Comparison of ENCODE assay signal across 25 mouse cellular contexts in genomic region chrX:73650869-73651268, GRCm38 (mm10). TPM values are rescaled to one million over a fixed set of nuclear protein-coding genes. Genes with fewer than 3 reads are reported as not detected.
"Had no signal": no experiment of that assay in that cellular context is flagged by ENCODE, and none has a peak within 500 bp of the region (broad histone marks: within the 10 kb centered on the region; RNA-seq: fewer than 3 reads in every experiment).

No protein-coding gene starts in this region.

- H3K4me1 ChIP-seq: heart, embryonic 10.5 days; heart, embryonic 12.5 days; hindbrain, embryonic 10.5 days; hindbrain, embryonic 12.5 days; intestine, embryonic 15.5 days; limb, embryonic 13.5 days; limb, embryonic 15.5 days; liver, embryonic 12.5 days had no signal

- H3K9ac ChIP-seq: heart, embryonic 12.5 days; hindbrain, embryonic 12.5 days; hindbrain, embryonic 14.5 days; intestine, embryonic 15.5 days; limb, embryonic 13.5 days; limb, embryonic 15.5 days; liver, embryonic 12.5 days; liver, embryonic 14.5 days had no signal

- H3K36me3 ChIP-seq: heart, embryonic 10.5 days; heart, embryonic 12.5 days; hindbrain, embryonic 10.5 days; hindbrain, embryonic 12.5 days; intestine, embryonic 15.5 days; limb, embryonic 13.5 days; limb, embryonic 15.5 days; liver, embryonic 12.5 days had no signal

- H3K9me3 ChIP-seq: heart, embryonic 10.5 days; heart, embryonic 12.5 days; hindbrain, embryonic 10.5 days; hindbrain, embryonic 12.5 days; intestine, embryonic 15.5 days; limb, embryonic 13.5 days; limb, embryonic 15.5 days; liver, embryonic 12.5 days had no signal

- ATAC-seq: hindbrain, embryonic 16.5 days; inflammation-experienced regulatory T-cells, adult 6 months; intestine, embryonic 15.5 days; liver, embryonic 12.5 days had no signal

- H3K4me2 ChIP-seq: heart, embryonic 12.5 days; hindbrain, embryonic 12.5 days; hindbrain, embryonic 14.5 days; intestine, embryonic 15.5 days; limb, embryonic 13.5 days; limb, embryonic 15.5 days; liver, embryonic 12.5 days had no signal

- H3K27me3 ChIP-seq: hindbrain, embryonic 12.5 days had no signal

- H3K4me3 ChIP-seq: heart, embryonic 10.5 days; heart, embryonic 12.5 days; hindbrain, embryonic 10.5 days; hindbrain, embryonic 12.5 days; intestine, embryonic 15.5 days; layer of hippocampus, adult 2 months; limb, embryonic 13.5 days; limb, embryonic 15.5 days; liver, embryonic 12.5 days had no signal

- DNase-seq: gastrocnemius, postnatal 14 days; gastrocnemius, postnatal 36 days; heart, adult 18-20 months; heart, postnatal 10 days; heart, postnatal 4 days; kidney, adult 18-20 months; kidney, adult 8-10 months; kidney, postnatal 10 days; kidney, postnatal 25 days; kidney, postnatal 4 days; left cerebral cortex, postnatal 4 days had no signal

- H3K27ac ChIP-seq: heart, embryonic 10.5 days; hindbrain, embryonic 10.5 days; hindbrain, embryonic 12.5 days; hindbrain, embryonic 14.5 days; intestine, embryonic 15.5 days; layer of hippocampus, adult 2 months; limb, embryonic 13.5 days; limb, embryonic 15.5 days; liver, embryonic 12.5 days; liver, embryonic 14.5 days had no signal

RNA-seq across cellular contexts. Expression of gene Dusp9, which starts 11.7 kb away (rescaled TPM):
- polyA plus RNA-seq: liver, adult 2 months had no signal
